Mouse (Mus musculus): ENCODE data around the gene Taar4. TPM values are rescaled to one million over a fixed set of nuclear protein-coding genes. Genes with fewer than 3 reads are reported as not detected.
A peak's percentile ranks its signal among the peaks of the same experiment; 100 is the strongest.

The Taar4 gene
- polyA plus RNA-seq, 1 experiment, result not detected

DNA sequence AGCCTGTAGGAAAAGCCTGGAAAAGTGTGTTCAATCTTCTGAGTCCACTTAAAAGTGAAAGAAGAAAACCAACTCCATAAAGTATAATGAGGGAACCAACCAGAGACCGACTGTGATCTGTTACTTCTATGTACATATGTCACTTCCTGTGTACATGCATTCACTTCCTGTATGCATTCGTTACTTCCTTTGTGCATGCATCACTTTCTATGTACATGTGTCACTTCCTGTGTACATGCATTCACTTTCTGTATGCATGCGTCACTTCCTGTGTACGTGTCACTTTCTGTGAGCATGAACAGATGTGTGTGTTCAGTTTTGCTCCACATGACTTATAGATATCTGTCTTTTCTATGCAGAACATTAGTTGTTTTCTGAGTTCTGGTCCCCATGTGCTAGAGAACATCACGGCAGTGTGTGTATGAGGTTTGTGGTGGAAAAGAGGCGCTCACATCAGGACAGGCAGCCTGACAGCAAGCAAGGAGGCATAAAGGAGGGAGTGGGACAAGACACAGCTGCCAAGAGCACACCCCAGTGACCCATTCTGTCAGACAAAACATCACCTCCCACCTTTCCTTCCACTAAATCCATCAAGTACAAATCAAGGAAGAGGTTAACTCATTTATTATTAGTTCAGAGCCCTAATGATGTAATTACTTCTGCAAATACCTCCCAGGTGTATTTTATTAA, 4.8 kb downstream of the Taar4 start:
- no peak for DNase-seq (ENCODE audit: low read depth)
- no peak for TF ChIP-seq CTCF (IDR thresholded peaks at IDR 0.05; ENCODE audit: borderline replicate concordance, extremely low read depth, insufficient read depth, insufficient read length)
- TF ChIP-seq POLR2A (IDR thresholded peaks at IDR 0.05; ENCODE audit: borderline replicate concordance, extremely low read depth, insufficient read depth, insufficient read length, poor library complexity, severe bottlenecking), result no peak

DNA sequence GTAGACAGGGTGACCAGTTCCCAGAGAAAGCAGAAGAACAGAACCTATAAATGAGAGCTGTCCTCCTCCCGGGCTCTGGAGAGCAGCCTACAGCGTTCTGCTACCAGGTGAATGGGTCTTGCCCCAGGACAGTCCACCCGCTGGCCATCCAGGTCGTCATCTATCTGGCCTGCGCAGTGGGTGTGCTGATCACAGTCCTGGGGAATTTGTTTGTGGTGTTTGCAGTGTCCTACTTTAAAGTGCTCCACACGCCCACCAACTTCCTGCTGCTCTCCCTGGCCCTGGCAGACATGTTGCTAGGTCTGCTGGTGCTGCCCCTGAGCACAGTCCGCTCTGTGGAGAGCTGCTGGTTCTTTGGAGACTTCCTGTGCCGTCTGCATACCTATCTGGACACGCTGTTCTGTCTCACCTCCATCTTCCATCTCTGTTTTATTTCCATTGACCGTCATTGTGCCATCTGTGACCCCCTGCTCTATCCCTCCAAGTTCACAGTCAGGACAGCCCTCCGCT, 10.4 kb downstream of the Taar4 start, which contains the start of gene Taar5:
TSS of gene Taar5 (plus strand) at position 51 of the 510 bp plus-strand sequence.
- no peak for DNase-seq (ENCODE audit: low read depth)
- no peak for TF ChIP-seq CTCF (IDR thresholded peaks at IDR 0.05; ENCODE audit: borderline replicate concordance, extremely low read depth, insufficient read depth, insufficient read length)
- TF ChIP-seq POLR2A (IDR thresholded peaks at IDR 0.05; ENCODE audit: borderline replicate concordance, extremely low read depth, insufficient read depth, insufficient read length, poor library complexity, severe bottlenecking), result no peak

GRCm38 (mm10) chr10:23971256-23971655, 11.0 kb downstream of the Taar4 start:
- TF ChIP-seq CTCF (IDR thresholded peaks at IDR 0.05; ENCODE audit: borderline replicate concordance, extremely low read depth, insufficient read depth, insufficient read length) (no peak), POLR2A (IDR thresholded peaks at IDR 0.05; ENCODE audit: borderline replicate concordance, extremely low read depth, insufficient read depth, insufficient read length, poor library complexity, severe bottlenecking) (no peak)
- DNase-seq (ENCODE audit: low read depth), result no peak

GRCm38 (mm10) chr10:23977958-23978357, 17.7 kb downstream of the Taar4 start:
- no peak for TF ChIP-seq POLR2A (IDR thresholded peaks at IDR 0.05; ENCODE audit: borderline replicate concordance, extremely low read depth, insufficient read depth, insufficient read length, poor library complexity, severe bottlenecking)
- no peak for TF ChIP-seq CTCF (IDR thresholded peaks at IDR 0.05; ENCODE audit: borderline replicate concordance, extremely low read depth, insufficient read depth, insufficient read length)
- no peak for DNase-seq (ENCODE audit: low read depth)

DNA sequence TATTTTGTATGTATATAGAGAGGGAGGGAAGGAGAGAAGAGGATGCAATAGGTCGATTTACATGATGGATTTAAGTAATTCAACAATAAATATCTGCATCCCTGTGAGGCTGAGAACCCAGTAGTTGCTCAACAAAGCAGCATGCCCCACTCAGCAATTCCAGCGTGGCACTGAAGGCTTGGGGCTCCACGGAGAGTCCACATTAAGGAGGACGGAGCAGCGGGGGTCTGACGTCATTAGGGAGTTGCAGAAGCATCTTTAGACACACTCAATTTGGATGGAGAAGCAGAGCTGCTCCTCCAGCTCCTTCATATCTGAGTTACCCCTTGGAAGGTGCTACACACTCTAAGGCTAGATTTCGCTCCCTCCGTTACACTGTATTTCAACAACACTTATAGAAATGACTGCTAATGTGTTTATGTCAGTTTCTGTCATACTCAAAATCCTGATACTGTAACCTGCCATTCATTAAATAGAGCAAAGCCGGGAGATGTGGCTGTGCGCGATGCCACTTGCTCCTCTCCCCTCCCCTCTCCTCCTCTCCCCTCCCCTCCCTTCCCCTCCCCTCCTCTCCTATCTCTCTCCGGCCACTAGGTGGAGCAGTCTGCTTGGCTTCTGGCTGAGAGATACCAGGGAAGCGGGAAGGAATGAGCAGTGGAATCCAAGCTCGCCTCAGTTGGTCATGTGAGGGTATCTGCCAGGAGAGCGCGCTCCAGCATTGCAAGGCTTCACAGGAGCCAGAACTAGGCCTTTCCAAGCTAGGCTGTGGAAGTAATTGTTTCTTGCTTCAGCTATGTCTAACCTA, 18.8 kb downstream of the Taar4 start:
- TF ChIP-seq POLR2A (IDR thresholded peaks at IDR 0.05; ENCODE audit: borderline replicate concordance, extremely low read depth, insufficient read depth, insufficient read length, poor library complexity, severe bottlenecking) (no peak), CTCF (IDR thresholded peaks at IDR 0.05; ENCODE audit: borderline replicate concordance, extremely low read depth, insufficient read depth, insufficient read length) (peak; percentile 69)
- peak; percentile 85 for DNase-seq (ENCODE audit: low read depth)

GRCm38 (mm10) chr10:23985546-23985945, 25.3 kb downstream of the Taar4 start, which contains the start of gene Taar6:
Gene Taar6, minus strand, starts transcription at chr10:23985646.
- no peak for TF ChIP-seq CTCF (IDR thresholded peaks at IDR 0.05; ENCODE audit: borderline replicate concordance, extremely low read depth, insufficient read depth, insufficient read length)
- no peak for DNase-seq (ENCODE audit: low read depth)

DNA sequence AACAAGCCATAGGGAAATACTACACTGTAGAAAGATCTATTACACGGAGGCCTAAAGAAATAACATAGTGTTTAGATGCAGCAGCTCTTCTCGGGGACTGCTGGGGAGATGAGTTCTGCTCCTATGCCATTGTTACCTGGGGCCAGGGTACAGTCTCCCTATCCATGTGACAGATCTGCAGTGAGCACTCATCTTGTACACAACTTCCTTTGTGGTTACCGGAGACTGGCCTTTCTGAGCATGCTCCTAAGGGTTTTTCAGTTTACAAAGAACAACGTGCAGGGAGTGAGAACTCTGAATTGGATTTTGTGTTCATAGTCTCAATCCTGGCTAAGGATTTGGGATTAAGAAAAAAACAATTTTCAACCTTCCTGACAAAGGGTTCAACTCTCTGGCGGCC, 26.1 kb downstream of the Taar4 start:
- no peak for TF ChIP-seq POLR2A (IDR thresholded peaks at IDR 0.05; ENCODE audit: borderline replicate concordance, extremely low read depth, insufficient read depth, insufficient read length, poor library complexity, severe bottlenecking)
- no peak for TF ChIP-seq CTCF (IDR thresholded peaks at IDR 0.05; ENCODE audit: borderline replicate concordance, extremely low read depth, insufficient read depth, insufficient read length)
- DNase-seq (ENCODE audit: low read depth), result no peak

DNA sequence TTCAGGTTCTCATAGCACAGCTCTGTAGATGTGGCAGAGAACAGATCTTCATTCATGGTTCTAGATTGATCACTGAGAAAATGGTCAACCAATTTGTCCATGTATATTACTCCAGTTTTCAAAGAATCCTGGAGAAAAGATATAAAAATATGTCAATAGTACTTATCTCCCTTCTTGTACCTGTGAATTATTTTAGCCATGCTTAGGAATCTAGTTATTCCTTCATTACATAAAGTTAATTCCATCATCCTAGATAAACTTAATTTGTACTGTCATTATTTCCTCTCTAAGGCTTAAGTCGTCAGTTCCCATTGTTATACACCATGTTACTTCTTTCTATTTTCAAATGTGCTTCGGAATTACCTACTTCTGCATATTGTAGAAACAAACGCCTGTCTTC, 33.1 kb downstream of the Taar4 start, which contains the start of gene Taar7a:
TSS of gene Taar7a (minus strand) at position 101 of the 400 bp plus-strand sequence.
- no peak for DNase-seq (ENCODE audit: low read depth)
- TF ChIP-seq CTCF (IDR thresholded peaks at IDR 0.05; ENCODE audit: borderline replicate concordance, extremely low read depth, insufficient read depth, insufficient read length), result no peak
- TF ChIP-seq POLR2A (IDR thresholded peaks at IDR 0.05; ENCODE audit: borderline replicate concordance, extremely low read depth, insufficient read depth, insufficient read length, poor library complexity, severe bottlenecking), result no peak

DNA sequence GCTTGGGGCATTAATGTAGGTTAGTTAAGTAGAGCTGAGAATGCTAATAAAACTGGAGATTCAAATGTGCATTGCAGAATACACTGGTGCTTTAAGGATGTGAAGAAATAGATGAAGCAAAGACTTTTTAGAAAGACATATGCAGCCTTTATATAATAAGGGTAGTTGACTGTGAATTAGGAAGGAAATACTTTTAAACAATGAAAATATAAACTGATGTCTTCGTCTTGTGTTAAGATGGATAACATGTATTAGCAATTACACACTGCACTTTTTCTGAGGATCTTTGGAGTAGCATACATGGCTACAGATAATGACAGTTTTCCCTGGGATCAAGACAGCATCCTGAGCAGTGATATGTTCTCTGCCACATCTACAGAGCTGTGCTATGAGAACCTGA, 39.3 kb downstream of the Taar4 start, which contains the start of gene Taar7b:
TSS of gene Taar7b (plus strand) at position 301 of the 400 bp plus-strand sequence.
- TF ChIP-seq POLR2A (IDR thresholded peaks at IDR 0.05; ENCODE audit: borderline replicate concordance, extremely low read depth, insufficient read depth, insufficient read length, poor library complexity, severe bottlenecking) (no peak), CTCF (IDR thresholded peaks at IDR 0.05; ENCODE audit: borderline replicate concordance, extremely low read depth, insufficient read depth, insufficient read length) (no peak)
- DNase-seq (ENCODE audit: low read depth), result no peak

DNA sequence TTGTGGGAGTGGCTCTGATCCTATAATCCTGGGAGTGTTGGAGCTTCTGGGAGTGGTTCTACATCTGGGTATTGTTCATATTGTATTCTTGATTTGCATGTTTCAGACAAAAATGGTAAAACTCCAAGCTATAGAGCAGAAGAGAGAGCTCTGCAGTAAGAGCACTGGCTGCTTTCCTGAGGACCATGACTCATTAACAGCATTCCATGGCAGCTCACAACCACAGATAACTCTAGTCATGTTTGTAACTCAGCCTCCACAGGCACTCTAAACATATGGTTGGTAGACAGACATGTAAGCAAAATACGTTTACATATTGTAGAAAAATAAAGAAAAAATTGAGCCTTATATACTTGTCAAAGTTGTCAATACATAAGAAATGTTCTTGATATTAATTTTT, 46.1 kb downstream of the Taar4 start:
- TF ChIP-seq POLR2A (IDR thresholded peaks at IDR 0.05; ENCODE audit: borderline replicate concordance, extremely low read depth, insufficient read depth, insufficient read length, poor library complexity, severe bottlenecking) (no peak), CTCF (IDR thresholded peaks at IDR 0.05; ENCODE audit: borderline replicate concordance, extremely low read depth, insufficient read depth, insufficient read length) (no peak)
- DNase-seq (ENCODE audit: low read depth), result no peak

DNA sequence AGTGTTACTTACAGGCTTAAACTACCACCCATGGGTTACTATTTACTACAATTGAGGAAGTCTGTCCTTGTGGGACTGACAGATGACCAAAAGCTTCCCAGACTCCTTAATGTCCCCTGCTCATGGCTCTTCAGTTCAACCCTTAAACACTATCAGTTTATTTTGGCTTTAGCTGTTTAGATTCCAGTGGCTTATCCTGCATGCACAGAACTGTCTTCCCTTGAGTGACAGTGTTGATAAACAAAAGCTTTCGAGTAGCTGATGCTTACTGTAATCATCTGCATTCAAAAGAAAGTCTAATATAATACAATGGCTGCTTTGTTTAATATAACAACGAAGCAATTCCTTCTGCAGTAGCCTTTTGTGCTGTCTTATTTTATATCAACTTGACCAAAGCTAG, 46.7 kb downstream of the Taar4 start:
- TF ChIP-seq POLR2A (IDR thresholded peaks at IDR 0.05; ENCODE audit: borderline replicate concordance, extremely low read depth, insufficient read depth, insufficient read length, poor library complexity, severe bottlenecking) (no peak), CTCF (IDR thresholded peaks at IDR 0.05; ENCODE audit: borderline replicate concordance, extremely low read depth, insufficient read depth, insufficient read length) (no peak)
- no peak for DNase-seq (ENCODE audit: low read depth)

Data from brain, embryonic 14.5 days (tissue).